Mouse (Mus musculus) ovary, postnatal 14 days (tissue): ENCODE measurements around the gene Ankrd37.

ENCODE experiments used
- DNase-seq: peaks from one replicate; pipeline ENCODE4 v3.0.0; 2022; ENCODE audit warnings: low spot score

The Ankrd37 gene

GRCm38 (mm10) chr8:45973988-45974505 is 31.5 kb downstream of the Ankrd37 start:
- no peak for DNase-seq

GRCm38 (mm10) chr8:45970894-45971293 is 34.6 kb downstream of the Ankrd37 start:
- no peak for DNase-seq

- no peak for DNase-seq
These were observed 54.9 kb downstream of the Ankrd37 start for GRCm38 (mm10) chr8:45950622-45951021.
